Mouse (Mus musculus): ENCODE data around the gene Dnah9. TPM values are rescaled to one million over a fixed set of nuclear protein-coding genes. Genes with fewer than 3 reads are reported as not detected.

The Dnah9 gene
- total RNA-seq, 1 experiment = 0.09 TPM

DNA sequence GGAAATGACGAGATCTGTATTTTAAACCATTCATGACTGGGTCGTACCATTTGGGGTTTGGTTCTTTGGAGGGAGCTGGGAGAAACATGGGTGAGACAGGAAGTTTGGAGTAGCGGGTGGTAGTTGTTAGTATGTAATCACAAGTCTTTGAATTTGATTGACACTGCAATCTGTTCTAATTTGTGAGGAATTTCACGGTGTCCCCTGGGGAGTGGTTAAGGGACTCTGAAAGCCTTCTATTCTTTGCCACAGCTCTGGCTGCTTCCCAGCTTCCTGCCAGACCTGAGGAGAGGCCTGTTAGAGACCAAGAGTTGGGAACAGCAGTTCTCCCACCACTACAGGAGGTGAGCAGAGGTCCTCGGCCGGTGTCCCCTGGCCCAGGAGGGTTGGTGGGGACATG is 352.1 kb downstream of the Dnah9 start:
- no peak for DNase-seq (ENCODE audit: low read depth, low spot score)
- Histone ChIP-seq H3K27ac (ENCODE audit: insufficient read depth, low read depth, low read length, poor library complexity, severe bottlenecking) (no peak overlapping the region), H3K9ac (ENCODE audit: insufficient read depth, low read depth, low read length, poor library complexity, severe bottlenecking) (no peak overlapping the region), H3K4me1 (ENCODE audit: control insufficient read depth in 2 of 2, insufficient read depth in 2 of 2, low read length in 2 of 2, poor library complexity in 1 of 2) (no peaks in the 10 kb centered on the region; a peak in 1 of 4 replicates), H3K36me3 (ENCODE audit: control insufficient read depth, insufficient read depth, low read length, poor library complexity, severe bottlenecking) (peaks cover 5% of the 10 kb centered on the region; the same call in 1 of the 2 replicates), H3K9me3 (ENCODE audit: control insufficient read depth, insufficient read depth, low read depth, low read length) (no peaks in the 10 kb centered on the region), H3K4me3 (ENCODE audit: insufficient read depth in 1 of 2, low read depth in 1 of 2, low read length in 2 of 2, poor library complexity in 1 of 2, severe bottlenecking in 1 of 2) (no peak overlapping the region)
- in situ Hi-C loops (cut with MboI; ENCODE audit: low sequenced_read_pairs in 2 of 2, unreplicated experiment in 2 of 2) = loop anchor here in 1 of 2 experiments (25.0 kb wide), 1 partner anchor 1221 kb away; the partner anchor contains the start of gene Tmem220
- TF ChIP-seq HCFC1 (IDR thresholded peaks at IDR 0.05; ENCODE audit: borderline replicate concordance, insufficient read depth, low read length) (no peak), CHD2 (IDR thresholded peaks at IDR 0.05; ENCODE audit: low read depth, low read length) (no peak), ZC3H11A (IDR thresholded peaks at IDR 0.05; ENCODE audit: borderline replicate concordance, low read depth, low read length) (no peak), MAFK (IDR thresholded peaks at IDR 0.05; ENCODE audit: insufficient read depth, low read depth, low read length) (no peak), ZNF384 (IDR thresholded peaks at IDR 0.05; ENCODE audit: low read depth, low read length) (no peak)

DNA sequence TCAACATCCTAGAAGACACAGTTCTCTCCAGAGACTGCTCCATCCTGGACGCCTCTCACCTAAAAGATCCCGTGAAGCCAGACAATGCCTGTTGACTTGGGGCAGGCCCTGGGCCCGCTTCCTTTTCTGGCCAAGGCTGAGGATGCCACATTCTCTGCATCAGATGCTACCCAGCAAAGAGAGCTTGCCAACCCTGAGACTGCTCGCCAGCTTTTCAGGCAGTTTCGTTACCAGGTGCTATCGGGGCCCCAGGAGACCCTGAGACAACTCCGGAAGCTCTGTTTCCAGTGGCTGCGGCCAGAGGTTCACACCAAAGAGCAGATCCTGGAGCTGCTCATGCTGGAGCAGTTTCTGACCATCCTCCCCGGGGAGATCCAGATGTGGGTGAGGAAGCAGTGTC is 354.0 kb downstream of the Dnah9 start:
- Histone ChIP-seq H3K36me3 (ENCODE audit: control insufficient read depth, insufficient read depth, low read length, poor library complexity, severe bottlenecking) (peaks cover 5% of the 10 kb centered on the region; the same call in 1 of the 2 replicates), H3K4me3 (ENCODE audit: insufficient read depth in 1 of 2, low read depth in 1 of 2, low read length in 2 of 2, poor library complexity in 1 of 2, severe bottlenecking in 1 of 2) (no peak overlapping the region), H3K27ac (ENCODE audit: insufficient read depth, low read depth, low read length, poor library complexity, severe bottlenecking) (no peak overlapping the region), H3K9ac (ENCODE audit: insufficient read depth, low read depth, low read length, poor library complexity, severe bottlenecking) (no peak overlapping the region), H3K4me1 (ENCODE audit: control insufficient read depth in 2 of 2, insufficient read depth in 2 of 2, low read length in 2 of 2, poor library complexity in 1 of 2) (no peaks in the 10 kb centered on the region; a peak in 1 of 4 replicates), H3K9me3 (ENCODE audit: control insufficient read depth, insufficient read depth, low read depth, low read length) (no peaks in the 10 kb centered on the region)
- in situ Hi-C loops (cut with MboI; ENCODE audit: low sequenced_read_pairs in 2 of 2, unreplicated experiment in 2 of 2) = loop anchor here in 1 of 2 experiments (25.0 kb wide), 1 partner anchor 1223 kb away; the partner anchor contains the start of gene Tmem220
- TF ChIP-seq ZC3H11A (IDR thresholded peaks at IDR 0.05; ENCODE audit: borderline replicate concordance, low read depth, low read length) (no peak), CHD2 (IDR thresholded peaks at IDR 0.05; ENCODE audit: low read depth, low read length) (no peak), ZNF384 (IDR thresholded peaks at IDR 0.05; ENCODE audit: low read depth, low read length) (no peak), HCFC1 (IDR thresholded peaks at IDR 0.05; ENCODE audit: borderline replicate concordance, insufficient read depth, low read length) (no peak), MAFK (IDR thresholded peaks at IDR 0.05; ENCODE audit: insufficient read depth, low read depth, low read length) (no peak)
- no peak for DNase-seq (ENCODE audit: low read depth, low spot score)

DNA sequence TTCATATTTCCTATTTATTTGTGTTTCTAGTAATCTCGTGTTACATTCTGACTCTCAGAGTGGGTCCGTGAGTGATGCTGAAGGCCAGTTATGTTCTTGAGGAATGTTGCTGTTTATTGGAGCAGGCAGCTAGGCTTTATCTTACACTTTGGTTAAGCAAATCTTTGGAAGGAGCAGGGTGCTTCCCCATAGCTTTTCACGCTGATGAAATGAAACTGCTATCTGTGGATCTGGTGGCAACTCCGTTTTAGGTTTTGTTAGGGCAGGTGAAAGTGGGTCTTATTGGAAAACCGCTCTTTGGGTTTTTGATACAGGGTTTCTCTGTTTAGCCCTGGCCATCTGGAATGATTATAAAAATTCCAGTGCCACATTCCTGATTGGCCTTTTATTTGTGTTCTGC is 356.3 kb downstream of the Dnah9 start:
- H3K9ac ChIP-seq (ENCODE audit: insufficient read depth, low read depth, low read length, poor library complexity, severe bottlenecking) = no peak overlapping the region
- H3K4me1 ChIP-seq (ENCODE audit: control insufficient read depth in 2 of 2, insufficient read depth in 2 of 2, low read length in 2 of 2, poor library complexity in 1 of 2) = no peaks in the 10 kb centered on the region; a peak in 1 of 4 replicates
- H3K36me3 ChIP-seq (ENCODE audit: control insufficient read depth, insufficient read depth, low read length, poor library complexity, severe bottlenecking) = peaks cover 5% of the 10 kb centered on the region; the same call in 1 of the 2 replicates
- DNase-seq (ENCODE audit: low read depth, low spot score) = no peak
- H3K27ac ChIP-seq (ENCODE audit: insufficient read depth, low read depth, low read length, poor library complexity, severe bottlenecking) = no peak overlapping the region
- in situ Hi-C loops (cut with MboI; ENCODE audit: low sequenced_read_pairs in 2 of 2, unreplicated experiment in 2 of 2) = loop anchor here in 1 of 2 experiments (25.0 kb wide), 1 partner anchor 1225 kb away; the partner anchor contains the start of gene Tmem220
- TF ChIP-seq HCFC1 (IDR thresholded peaks at IDR 0.05; ENCODE audit: borderline replicate concordance, insufficient read depth, low read length) (no peak), ZNF384 (IDR thresholded peaks at IDR 0.05; ENCODE audit: low read depth, low read length) (no peak), CHD2 (IDR thresholded peaks at IDR 0.05; ENCODE audit: low read depth, low read length) (no peak), MAFK (IDR thresholded peaks at IDR 0.05; ENCODE audit: insufficient read depth, low read depth, low read length) (no peak), ZC3H11A (IDR thresholded peaks at IDR 0.05; ENCODE audit: borderline replicate concordance, low read depth, low read length) (no peak)
- no peak overlapping the region for H3K4me3 ChIP-seq (ENCODE audit: insufficient read depth in 1 of 2, low read depth in 1 of 2, low read length in 2 of 2, poor library complexity in 1 of 2, severe bottlenecking in 1 of 2)
- no peaks in the 10 kb centered on the region for H3K9me3 ChIP-seq (ENCODE audit: control insufficient read depth, insufficient read depth, low read depth, low read length)

DNA sequence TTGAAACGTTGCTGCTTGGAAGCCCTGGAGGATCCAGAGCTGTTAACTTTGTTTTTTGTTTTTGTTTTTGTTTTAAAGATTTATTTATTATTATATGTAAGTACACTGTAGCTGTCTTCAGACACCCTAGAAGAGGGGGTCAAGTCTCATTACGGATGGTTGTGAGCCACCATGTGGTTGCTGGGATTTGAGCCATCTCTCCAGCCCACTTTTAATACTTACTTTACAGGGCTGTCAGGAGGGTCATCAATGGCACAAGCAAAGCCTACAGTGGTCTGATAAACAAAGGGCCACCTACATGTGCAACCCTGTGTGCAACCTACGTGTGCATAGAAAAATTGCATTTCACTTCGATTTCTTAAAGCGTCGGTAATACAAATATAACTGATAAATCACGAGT is 360.8 kb downstream of the Dnah9 start:
- Histone ChIP-seq H3K27ac (ENCODE audit: insufficient read depth, low read depth, low read length, poor library complexity, severe bottlenecking) (no peak overlapping the region), H3K9me3 (ENCODE audit: control insufficient read depth, insufficient read depth, low read depth, low read length) (no peaks in the 10 kb centered on the region)

More for the DNA sequence above, 360.8 kb downstream of the Dnah9 start:
- in situ Hi-C loops (cut with MboI; ENCODE audit: low sequenced_read_pairs in 2 of 2, unreplicated experiment in 2 of 2) = loop anchor here in 1 of 2 experiments (25.0 kb wide), 1 partner anchor 1230 kb away; the partner anchor contains the start of gene Tmem220
- peak overlapping the region; percentile 90 to 94 for H3K4me3 ChIP-seq (ENCODE audit: insufficient read depth in 1 of 2, low read depth in 1 of 2, low read length in 2 of 2, poor library complexity in 1 of 2, severe bottlenecking in 1 of 2)
- peak overlapping the region; percentile 94 for H3K9ac ChIP-seq (ENCODE audit: insufficient read depth, low read depth, low read length, poor library complexity, severe bottlenecking)
- H3K36me3 ChIP-seq (ENCODE audit: control insufficient read depth, insufficient read depth, low read length, poor library complexity, severe bottlenecking) = no peaks in the 10 kb centered on the region
- TF ChIP-seq MAFK (IDR thresholded peaks at IDR 0.05; ENCODE audit: insufficient read depth, low read depth, low read length) = no peak
- no peak for TF ChIP-seq HCFC1 (IDR thresholded peaks at IDR 0.05; ENCODE audit: borderline replicate concordance, insufficient read depth, low read length)
- TF ChIP-seq ZC3H11A (IDR thresholded peaks at IDR 0.05; ENCODE audit: borderline replicate concordance, low read depth, low read length) = no peak
- DNase-seq (ENCODE audit: low read depth, low spot score) = no peak
- peaks cover 0 to 2% of the 10 kb centered on the region in 2 experiments; a peak in 2 of 4 replicates for H3K4me1 ChIP-seq (ENCODE audit: control insufficient read depth in 2 of 2, insufficient read depth in 2 of 2, low read length in 2 of 2, poor library complexity in 1 of 2)

All from ES-E14 (cell line).